Mouse (Mus musculus) left cerebral cortex, adult 18-20 months (tissue): ENCODE results near the gene Slc25a21. TPM values are rescaled to one million over a fixed set of nuclear protein-coding genes. Genes with fewer than 3 reads are reported as not detected.

Experiments used
- DNase-seq, 2 experiments: peaks; one replicate each; pipeline ENCODE4 v3.0.0; 2021 to 2022; ENCODE audit warnings: low spot score in 2 of 2, mixed read lengths in 1 of 2
- total RNA-seq, 2 experiments: library from RNA; stranded (reverse); gene quantifications; 2 replicates each; pipeline ENCODE4 v1.2.3; 2021

Gene Slc25a21
- total RNA-seq, 2 experiments from 2014 or later: 0.89 to 0.95 TPM

DNA sequence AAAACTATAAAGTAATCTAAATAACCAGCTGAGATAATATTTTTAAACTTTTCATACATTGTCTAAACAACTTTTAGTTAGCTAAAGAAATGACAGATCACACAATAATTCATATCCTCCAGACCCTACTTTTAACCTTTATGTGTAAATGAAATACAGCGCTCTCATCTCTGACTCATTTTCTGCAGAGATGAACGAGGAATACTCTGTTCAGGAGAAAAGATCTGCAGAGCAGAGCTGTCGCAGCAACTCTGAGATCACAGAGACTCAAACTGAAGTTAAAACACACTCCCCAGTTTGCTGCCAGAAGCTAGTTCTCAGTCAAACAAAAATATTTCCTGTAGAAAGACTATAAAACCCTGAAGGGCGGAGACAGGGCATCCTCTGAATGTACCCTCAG is 177.5 kb downstream of the Slc25a21 start:
- no peak for DNase-seq

- DNase-seq: no peak
Observed at GRCm38 (mm10) chr12:57016845-57017244, 180.4 kb downstream of the Slc25a21 start.

GRCm38 (mm10) chr12:57016324-57016723 is 180.9 kb downstream of the Slc25a21 start:
- DNase-seq: no peak

DNA sequence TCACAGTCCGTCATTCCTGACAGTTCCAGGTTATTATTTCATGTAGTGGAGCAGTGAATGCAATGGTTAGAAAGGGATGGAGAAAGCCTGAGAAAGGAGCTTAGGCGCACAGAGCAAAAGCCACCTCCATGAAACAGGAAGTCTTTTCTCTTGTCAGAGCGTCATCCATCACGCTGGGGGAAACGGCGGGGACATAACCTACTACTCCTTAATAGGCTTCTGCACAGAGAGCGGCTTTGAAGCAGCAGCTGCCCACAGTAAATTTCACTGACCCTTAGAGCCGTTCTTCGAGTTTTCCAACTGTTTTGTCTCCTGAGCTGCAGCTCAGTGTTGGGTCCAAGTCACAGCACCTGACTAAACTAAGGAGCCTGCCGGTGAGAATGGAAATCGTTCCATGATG is 188.3 kb downstream of the Slc25a21 start:
- DNase-seq: no peak

- DNase-seq: peak; percentile 59 to 79
Observed at GRCm38 (mm10) chr12:56986049-56986448, 211.2 kb downstream of the Slc25a21 start.

DNA sequence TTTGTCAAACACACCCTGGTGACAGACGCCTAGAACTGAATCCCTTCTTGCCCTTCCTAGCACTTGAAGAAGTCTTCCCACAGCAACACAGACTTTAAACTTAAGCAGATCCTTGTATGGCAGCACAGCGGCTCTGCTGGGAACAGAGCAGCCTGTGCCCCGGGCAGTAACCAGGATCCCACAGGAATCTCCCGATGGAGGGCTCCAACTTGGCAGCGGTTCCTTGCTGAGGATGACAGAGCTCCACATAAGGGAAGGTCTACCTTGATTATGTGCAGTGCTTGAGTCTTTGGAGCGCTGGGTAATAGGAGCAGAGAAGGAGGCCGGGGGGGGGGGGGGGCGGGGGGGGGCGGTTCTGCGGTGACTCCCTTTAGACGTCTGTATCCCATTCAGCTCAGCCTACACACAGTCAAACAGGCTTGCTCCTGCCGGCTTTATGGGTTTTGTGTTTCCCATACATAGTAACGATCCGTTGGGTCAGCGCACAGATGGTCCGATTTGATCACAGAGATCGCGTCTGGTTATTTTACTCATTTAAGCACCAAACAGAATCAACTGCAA is 215.1 kb downstream of the Slc25a21 start:
- no peak for DNase-seq

GRCm38 (mm10) chr12:56975256-56975655 is 222.0 kb downstream of the Slc25a21 start:
- peak in 1 of 2 experiments; percentile 8 for DNase-seq

DNA sequence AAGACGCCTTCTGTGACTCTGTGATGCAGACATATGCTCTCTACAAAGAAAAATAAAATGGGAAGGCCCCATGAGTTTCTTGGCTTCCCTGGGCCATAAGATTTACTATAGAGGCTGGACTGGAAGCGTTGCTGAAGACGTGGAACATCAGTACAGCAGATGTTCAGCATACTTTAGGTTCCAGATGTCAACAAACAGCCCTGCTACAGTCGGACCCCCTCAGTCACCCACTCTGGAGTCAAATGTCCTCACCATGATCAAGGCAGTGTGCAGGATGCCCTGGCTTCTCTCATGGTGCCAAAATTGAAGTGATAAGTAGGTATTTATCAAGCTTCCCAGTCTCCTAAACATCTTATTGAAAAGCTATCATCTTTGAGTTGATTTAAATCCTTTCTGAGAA is 234.0 kb downstream of the Slc25a21 start:
- DNase-seq: no peak

DNA sequence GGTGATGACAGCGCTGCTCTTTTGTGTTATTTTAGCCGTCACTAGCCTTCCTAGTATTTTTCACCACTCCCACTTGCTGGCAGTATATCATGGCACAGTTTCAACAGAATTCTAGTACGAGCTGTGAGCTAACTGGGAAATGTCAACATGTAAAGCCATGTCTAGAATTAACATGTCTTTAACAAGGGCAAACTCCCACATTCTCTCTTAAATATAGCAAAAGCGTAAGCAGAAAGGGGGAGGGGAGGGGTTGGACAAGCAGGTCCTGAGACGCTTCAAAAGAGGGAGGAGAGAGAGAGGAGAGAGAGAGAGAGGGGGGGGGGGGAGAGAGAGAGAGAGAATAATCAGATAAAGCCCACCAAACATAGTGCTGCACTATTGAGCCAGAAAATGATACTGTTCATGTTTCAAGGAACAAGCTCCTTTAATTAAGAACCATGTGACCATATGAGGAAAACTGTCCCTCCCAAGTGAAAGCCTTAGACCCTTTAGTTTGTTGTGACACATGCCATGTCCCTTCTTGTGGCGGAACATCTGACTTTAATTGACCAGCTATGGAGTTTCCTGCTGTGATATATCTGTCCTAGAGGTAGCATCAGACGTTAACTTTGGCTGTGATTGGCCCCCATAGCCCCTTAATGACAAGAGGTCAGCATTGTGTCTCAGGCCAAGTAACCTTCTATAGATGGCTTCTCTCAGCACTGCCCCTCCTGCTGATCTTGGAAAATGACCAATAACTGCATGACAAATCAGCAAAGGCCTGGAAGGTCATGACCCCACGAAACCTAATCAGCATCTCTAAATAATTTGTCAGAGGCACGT is 237.8 kb downstream of the Slc25a21 start:
- DNase-seq: no peak

DNA sequence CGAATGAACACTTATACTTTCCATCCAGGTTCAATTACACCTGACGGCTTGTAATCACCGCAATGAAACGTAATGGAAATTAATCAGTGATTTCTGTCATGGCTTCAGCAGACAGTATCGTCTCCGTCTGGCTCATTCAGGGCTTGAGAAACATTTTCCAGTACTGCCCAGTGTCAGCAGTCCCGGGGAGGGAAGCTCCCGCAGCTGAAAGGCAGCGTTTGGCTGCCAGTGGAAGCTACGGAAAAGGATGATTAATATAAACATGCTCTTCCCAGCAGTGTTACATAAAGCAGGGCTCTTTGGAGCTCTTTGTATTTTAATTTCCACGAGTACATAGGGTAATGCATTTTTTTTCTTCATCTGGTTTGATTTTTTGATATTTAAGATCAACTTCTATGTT is 239.0 kb downstream of the Slc25a21 start:
- DNase-seq: no peak

DNA sequence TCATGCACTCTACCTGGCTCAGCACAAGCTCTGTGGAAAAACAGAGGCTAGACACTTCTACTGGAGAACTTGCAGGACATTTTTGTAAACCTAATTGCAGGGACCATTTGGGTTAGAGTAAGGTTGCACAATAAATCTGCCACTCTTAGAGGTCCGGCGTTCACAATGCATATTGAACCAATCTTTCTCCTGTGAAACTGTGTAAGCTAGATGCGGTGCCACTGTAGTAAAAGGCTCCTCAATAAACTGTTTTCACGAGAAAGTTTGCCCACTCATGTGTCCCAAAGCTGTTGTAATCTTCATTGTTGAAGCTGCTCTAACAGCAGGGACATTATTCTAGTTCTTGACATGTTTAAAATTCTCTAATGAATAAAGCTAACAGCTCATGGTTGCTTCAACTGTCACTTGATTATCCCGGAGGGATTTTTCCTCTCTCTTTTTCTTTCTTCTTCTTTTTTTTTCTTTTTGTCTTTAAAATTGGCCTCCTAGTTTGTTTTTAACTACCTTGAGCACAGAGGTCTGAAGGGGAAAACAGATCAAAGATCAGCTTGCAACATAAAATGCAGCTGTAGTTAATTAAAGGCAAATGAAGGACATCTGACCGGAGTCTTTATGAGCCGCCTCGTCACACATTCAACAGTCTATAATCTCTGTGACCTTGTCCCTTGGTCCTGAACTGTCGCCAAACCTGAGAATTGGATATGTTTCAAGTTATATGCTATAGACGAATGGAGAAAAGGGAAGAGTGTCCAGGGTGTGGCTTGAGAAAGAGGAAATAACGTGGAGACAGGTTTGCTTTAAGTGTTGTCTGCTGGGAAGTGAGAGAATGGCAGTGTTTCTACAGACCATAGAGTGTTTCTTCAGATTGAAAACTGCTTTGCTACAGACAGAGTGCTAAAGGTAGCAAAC is 245.3 kb downstream of the Slc25a21 start:
- no peak for DNase-seq

DNA sequence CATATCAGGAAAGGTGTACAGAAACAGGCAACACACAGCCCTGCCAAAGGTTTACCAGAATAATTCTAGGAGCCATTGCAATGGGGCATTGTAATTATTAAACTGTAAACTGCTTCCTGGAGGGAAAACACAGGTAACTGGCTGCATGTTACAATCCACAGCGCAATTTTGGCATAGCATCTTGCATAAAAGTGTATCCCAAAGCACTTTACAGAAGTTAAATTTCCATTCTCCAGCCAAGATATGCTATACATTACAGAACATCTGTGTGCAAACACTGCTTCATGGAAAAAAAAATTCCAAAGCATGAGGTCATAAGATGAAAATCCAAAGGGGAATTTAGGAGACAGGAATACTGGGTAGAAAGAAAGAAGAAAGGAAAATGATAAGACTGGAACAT is 253.0 kb downstream of the Slc25a21 start:
- DNase-seq: no peak

GRCm38 (mm10) chr12:56940861-56941260 is 256.4 kb downstream of the Slc25a21 start:
- DNase-seq: no peak

GRCm38 (mm10) chr12:56918145-56918544 is 279.1 kb downstream of the Slc25a21 start:
- DNase-seq: no peak

- no peak for DNase-seq
Observed at GRCm38 (mm10) chr12:56906476-56906875, 290.8 kb downstream of the Slc25a21 start.

GRCm38 (mm10) chr12:56905652-56906305 is 291.5 kb downstream of the Slc25a21 start:
- no peak for DNase-seq

- no peak for DNase-seq
Observed at GRCm38 (mm10) chr12:56905222-56905621, 292.1 kb downstream of the Slc25a21 start.

DNA sequence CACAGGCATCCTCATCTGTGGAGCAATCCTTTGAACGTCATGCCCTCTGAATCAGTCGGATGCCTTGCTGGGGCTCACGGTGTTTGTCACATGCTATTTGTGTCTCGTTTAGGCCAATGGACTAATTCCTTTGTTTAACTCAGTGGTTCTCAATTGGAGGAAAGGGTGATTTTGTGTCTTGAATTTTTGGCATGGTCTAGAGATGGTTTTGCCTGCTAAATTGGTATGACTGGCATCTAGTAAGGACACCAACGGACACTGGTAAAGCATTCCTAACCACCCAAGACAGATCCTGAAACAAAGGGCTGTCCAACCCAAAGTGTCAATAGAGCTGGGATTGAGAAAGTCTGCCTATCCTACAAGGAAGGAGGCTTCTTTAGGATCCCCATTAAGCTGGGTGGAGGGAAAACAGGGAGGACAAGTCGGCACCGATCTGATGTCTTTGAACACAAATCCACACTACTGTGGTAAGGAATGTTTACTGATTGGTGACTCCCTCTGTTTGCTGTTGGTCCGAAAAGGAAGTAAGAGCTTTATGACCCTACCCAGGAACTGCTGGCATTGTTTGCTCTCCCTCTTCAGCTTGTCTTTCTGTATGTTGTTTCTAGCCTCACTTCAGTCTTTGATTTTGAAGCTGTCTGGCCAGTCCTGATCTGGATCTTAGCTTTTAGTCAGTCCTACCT is 294.4 kb downstream of the Slc25a21 start:
- DNase-seq: no peak

DNA sequence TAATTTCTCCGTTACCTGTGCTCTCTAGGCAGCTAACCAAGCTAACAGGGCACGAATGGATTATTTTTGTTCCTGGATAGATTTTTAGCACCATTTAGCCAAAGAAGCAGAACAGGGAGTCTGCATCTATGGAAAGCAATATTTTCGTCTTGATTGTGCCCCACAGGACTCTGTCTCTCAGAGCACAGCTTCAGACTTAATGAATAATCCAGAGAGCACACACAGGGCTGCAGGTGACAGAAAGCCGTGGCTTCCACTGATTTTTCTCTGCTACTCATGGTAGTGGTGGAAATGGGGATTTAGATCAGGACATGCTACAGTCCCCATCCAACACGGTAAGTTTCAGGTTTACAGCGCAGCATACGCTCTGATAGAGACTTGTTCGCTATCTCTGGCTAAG is 299.3 kb downstream of the Slc25a21 start:
- no peak for DNase-seq

- no peak for DNase-seq
Observed at GRCm38 (mm10) chr12:56897221-56897937, 299.9 kb downstream of the Slc25a21 start.
